Mouse (Mus musculus): Measurements from ENCODE around the gene Rnf2.

DNA sequence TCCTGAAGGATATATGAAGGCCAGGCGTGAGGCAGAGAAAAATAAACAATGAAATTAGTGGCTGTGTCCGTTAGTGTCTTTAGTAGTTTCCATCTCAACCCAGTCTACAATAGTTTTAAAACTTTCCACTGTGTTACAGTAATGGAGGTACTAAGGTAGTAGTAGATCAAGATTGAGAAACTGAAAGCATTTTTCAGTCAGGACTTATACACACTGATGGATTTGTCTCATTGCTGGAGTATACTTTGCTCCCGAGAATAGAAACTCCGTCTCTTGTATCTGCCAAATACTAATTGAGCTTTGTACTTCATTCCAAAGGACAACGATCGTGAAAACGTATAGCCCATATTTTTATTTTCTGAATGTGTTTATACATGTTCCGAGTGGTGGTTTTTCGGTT, 71.4 kb downstream of the Rnf2 start:
- no peak for TF ChIP-seq POLR2A (IDR thresholded peaks at IDR 0.05; ENCODE audit: borderline replicate concordance, control insufficient read depth, low read depth, low read length)
- no peak for TF ChIP-seq CTCF (IDR thresholded peaks at IDR 0.05; ENCODE audit: control insufficient read depth, insufficient read depth, low read length)
